Mouse (Mus musculus) thymus, postnatal 0 days (tissue): ENCODE results near the gene Fbxl16. TPM values are rescaled to one million over a fixed set of nuclear protein-coding genes. Genes with fewer than 3 reads are reported as not detected.

Source experiments
- DNase-seq: peaks from one replicate; pipeline ENCODE4 v3.0.0-alpha.2; 2015; ENCODE audit warnings: low spot score
- polyA plus RNA-seq: library from polyadenylated mRNA; unstranded; fragments of >200 nt; fragmentation: Nextera tagmentation; extraction: Ambion mirVana; gene quantifications from 2 replicates; pipeline ENCODE4 v1.2.1, GENCODE M21; 2015

Fbxl16 gene
- 0.12 TPM in 1 of 2 replicates, not detected in the other for polyA plus RNA-seq

- no peak for DNase-seq
Observed at GRCm38 (mm10) chr17:25808789-25809605, at the start of gene Fbxl16. TSS of gene Fbxl16 (plus strand) at chr17:25809085.

- DNase-seq = no peak
Observed at GRCm38 (mm10) chr17:25760148-25760547, 48.7 kb upstream of the Fbxl16 start.

GRCm38 (mm10) chr17:25761561-25761970 is 47.3 kb upstream of the Fbxl16 start:
- no peak for DNase-seq

GRCm38 (mm10) chr17:25762591-25762990 is 46.3 kb upstream of the Fbxl16 start:
- no peak for DNase-seq

- no peak for DNase-seq
Observed at GRCm38 (mm10) chr17:25765886-25766285, 43.0 kb upstream of the Fbxl16 start.

GRCm38 (mm10) chr17:25769331-25769730 is 39.6 kb upstream of the Fbxl16 start:
- no peak for DNase-seq

GRCm38 (mm10) chr17:25773549-25774120 is 35.2 kb upstream of the Fbxl16 start, which contains the start of gene Narfl:
TSS of gene Narfl (plus strand) at chr17:25773776.
- peak; percentile 98 for DNase-seq

GRCm38 (mm10) chr17:25775318-25776062 is 33.4 kb upstream of the Fbxl16 start:
- no peak for DNase-seq

GRCm38 (mm10) chr17:25777948-25778347 is 30.9 kb upstream of the Fbxl16 start:
- DNase-seq = no peak

- no peak for DNase-seq
Observed at GRCm38 (mm10) chr17:25781339-25781738, 27.5 kb upstream of the Fbxl16 start.

- DNase-seq = no peak
Observed at GRCm38 (mm10) chr17:25783086-25783485, 25.8 kb upstream of the Fbxl16 start.

GRCm38 (mm10) chr17:25783861-25784574 is 24.9 kb upstream of the Fbxl16 start:
- DNase-seq = no peak

GRCm38 (mm10) chr17:25785281-25785745 is 23.6 kb upstream of the Fbxl16 start, which contains the start of gene Haghl:
TSS of gene Haghl (minus strand) at chr17:25785673.
- peak; percentile 97 for DNase-seq

- DNase-seq = no peak
Observed at GRCm38 (mm10) chr17:25786280-25786679, 22.6 kb upstream of the Fbxl16 start, which contains the start of gene Ccdc78. TSS of gene Ccdc78 (plus strand) at chr17:25786580.

- no peak for DNase-seq
Observed at GRCm38 (mm10) chr17:25786781-25787504, 21.9 kb upstream of the Fbxl16 start.

- no peak for DNase-seq
Observed at GRCm38 (mm10) chr17:25791320-25791842, 17.5 kb upstream of the Fbxl16 start.

- peak; percentile 87 for DNase-seq
Observed at GRCm38 (mm10) chr17:25791843-25792527, 16.9 kb upstream of the Fbxl16 start.

- peak; percentile 87 for DNase-seq
Observed at GRCm38 (mm10) chr17:25792615-25793014, 16.3 kb upstream of the Fbxl16 start, which contains the start of gene Fam173a. TSS of gene Fam173a (minus strand) at chr17:25792901.

GRCm38 (mm10) chr17:25794197-25794596 is 14.7 kb upstream of the Fbxl16 start:
- DNase-seq = no peak
